Mouse (Mus musculus): ENCODE measurements around the gene Nfya. TPM values are rescaled to one million over a fixed set of nuclear protein-coding genes. Genes with fewer than 3 reads are reported as not detected.

Nfya gene
- total and polyA plus RNA-seq, 3 experiments: 56.9 to 97.8 TPM; not detected in 1

DNA sequence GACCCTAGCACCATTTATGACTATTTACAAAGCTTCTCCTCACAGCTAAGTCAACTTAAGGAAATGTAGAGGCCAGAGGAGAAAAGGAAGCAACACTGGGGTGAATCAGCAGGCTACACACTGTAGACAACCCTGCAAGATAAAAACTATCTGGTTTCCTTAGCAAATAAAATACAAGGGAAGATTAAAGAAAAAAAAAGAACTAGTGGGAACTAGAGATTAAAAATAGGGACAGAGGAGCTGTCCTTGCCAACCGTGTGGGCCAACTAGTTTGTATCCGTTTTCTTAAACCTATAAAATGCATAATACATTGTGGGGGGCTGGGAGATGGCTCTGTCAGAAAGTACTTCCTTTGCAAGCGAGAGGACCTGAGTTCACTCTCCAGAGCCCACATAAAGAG lies 67.8 kb downstream of the Nfya start (continued):
- TF ChIP-seq UBTF (IDR thresholded peaks at IDR 0.05; ENCODE audit: borderline replicate concordance, insufficient read depth, low read depth, low read length): no peak
- TF ChIP-seq USF2 (IDR thresholded peaks at IDR 0.05; ENCODE audit: borderline replicate concordance in 1 of 2, insufficient read depth in 1 of 2, low read depth in 1 of 2, low read length in 2 of 2): no peak
- TF ChIP-seq E2F4 (IDR thresholded peaks at IDR 0.05; ENCODE audit: borderline replicate concordance, low read depth, low read length): no peak
- TF ChIP-seq ELF1 (IDR thresholded peaks at IDR 0.05; ENCODE audit: low read depth, low read length): no peak
- TF ChIP-seq USF1 (IDR thresholded peaks at IDR 0.05; ENCODE audit: low read depth, low read length): no peak
- TF ChIP-seq ZMIZ1 (IDR thresholded peaks at IDR 0.05; ENCODE audit: low read depth, low read length): no peak
- TF ChIP-seq EP300 (IDR thresholded peaks at IDR 0.05; ENCODE audit: low read depth in 1 of 2, low read length in 2 of 2): peak; percentile 94 to 95
- TF ChIP-seq GABPA (IDR thresholded peaks at IDR 0.05; ENCODE audit: low read depth, low read length): no peak
- peak; percentile 97 for TF ChIP-seq GATA1 (IDR thresholded peaks at IDR 0.05; ENCODE audit: low read depth, low read length)
- 0 out of 2 replicates have a peak, but pooled peaks have one; percentile 28 for TF ChIP-seq TBP (IDR thresholded peaks at IDR 0.05; ENCODE audit: low read depth, low read length)
- peak; percentile 47; the same call in 1 of the 2 replicates for TF ChIP-seq HCFC1 (IDR thresholded peaks at IDR 0.05; ENCODE audit: low read depth, low read length)

DNA sequence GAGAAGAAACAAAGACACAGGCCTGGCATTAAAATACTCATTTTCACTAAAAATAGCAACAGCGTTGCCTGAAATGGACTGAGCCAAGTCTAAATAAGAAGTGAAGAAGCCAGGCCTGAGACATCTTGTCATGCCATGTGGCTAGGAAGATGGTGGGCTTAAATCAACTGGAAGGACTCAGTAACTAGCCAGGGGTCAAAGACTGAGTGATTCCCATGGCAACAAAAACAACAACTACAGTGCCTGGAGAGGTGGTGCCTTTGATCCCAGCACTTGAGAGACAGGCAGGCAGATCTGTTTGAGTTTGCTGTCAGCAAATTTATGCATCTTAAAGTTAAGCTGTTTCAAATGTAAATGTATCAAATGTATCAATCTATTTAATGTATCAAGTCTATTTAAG lies 69.4 kb downstream of the Nfya start:
- H3K9me3 ChIP-seq (replicated peaks; ENCODE audit: insufficient read depth, low read length): no peaks in the 10 kb centered on the region
- no peaks in the 10 kb centered on the region for H3K79me2 ChIP-seq (ENCODE audit: control insufficient read depth, insufficient read depth, low read length, poor library complexity)
- no peak overlapping the region for H3K9ac ChIP-seq (ENCODE audit: control insufficient read depth, low read depth, low read length, poor library complexity, severe bottlenecking)
- no peak for DNase-seq (ENCODE audit: low read depth, low spot score)
- no peak overlapping the region for H3K27ac ChIP-seq (ENCODE audit: control insufficient read depth, low read depth, low read length)
- H3K27me3 ChIP-seq (ENCODE audit: control insufficient read depth in 1 of 2, insufficient read depth in 2 of 2, low read length in 2 of 2): no peaks in the 10 kb centered on the region
- H3K4me3 ChIP-seq (ENCODE audit: control insufficient read depth in 1 of 2, insufficient read depth in 1 of 2, low read depth in 2 of 2, low read length in 2 of 2): no peak overlapping the region
- no peak for TF ChIP-seq JUND (IDR thresholded peaks at IDR 0.05; ENCODE audit: low read depth, low read length)
- TF ChIP-seq TBP (IDR thresholded peaks at IDR 0.05; ENCODE audit: low read depth, low read length): no peak
- no peak for TF ChIP-seq MAFK (IDR thresholded peaks at IDR 0.05; ENCODE audit: borderline replicate concordance, low read depth, low read length)
- TF ChIP-seq UBTF (IDR thresholded peaks at IDR 0.05; ENCODE audit: borderline replicate concordance, insufficient read depth, low read depth, low read length): no peak
- no peak for TF ChIP-seq CTCF (IDR thresholded peaks at IDR 0.05 in 2 of 3, conservative IDR thresholded peaks at IDR 0.05 in 1 of 3; ENCODE audit: control insufficient read depth in 1 of 3, insufficient read depth in 1 of 3, low read depth in 2 of 3, low read length in 3 of 3, poor library complexity in 1 of 3, severe bottlenecking in 1 of 3)
- TF ChIP-seq NELFE (IDR thresholded peaks at IDR 0.05; ENCODE audit: low read depth, low read length): no peak
- TF ChIP-seq MAX (IDR thresholded peaks at IDR 0.05; ENCODE audit: low read length): no peak
- no peak for TF ChIP-seq ELF1 (IDR thresholded peaks at IDR 0.05; ENCODE audit: low read depth, low read length)
- no peak for TF ChIP-seq TAL1 (IDR thresholded peaks at IDR 0.05; ENCODE audit: low read length)
- no peak for TF ChIP-seq RAD21 (IDR thresholded peaks at IDR 0.05; ENCODE audit: low read depth, low read length)
- TF ChIP-seq ZNF384 (IDR thresholded peaks at IDR 0.05; ENCODE audit: low read depth, low read length): no peak
- TF ChIP-seq E2F4 (IDR thresholded peaks at IDR 0.05; ENCODE audit: borderline replicate concordance, low read depth, low read length): no peak
- H3K36me3 ChIP-seq (ENCODE audit: control insufficient read depth in 1 of 2, insufficient read depth in 2 of 2, low read length in 2 of 2): peaks cover 0 to 10% of the 10 kb centered on the region in 2 experiments; a peak in 2 of 4 replicates
- peaks cover 5 to 13% of the 10 kb centered on the region in 2 experiments for H3K4me1 ChIP-seq (ENCODE audit: control insufficient read depth in 1 of 2, insufficient read depth in 2 of 2, low read length in 2 of 2)

Other genes starting within 250 kb of the Nfya start
- not detected in 2 replicates for gene A530064D06Rik, start 242.6 kb downstream of the Nfya start, total RNA-seq (2012; rRNA removed)
- gene A530064D06Rik, start 242.6 kb downstream of the Nfya start, polyA plus RNA-seq (2012; ENCODE audit: insufficient read depth in 1 of 2, insufficient read length in 2 of 2, low read depth in 1 of 2, low replicate concordance in 2 of 2, missing spikeins in 1 of 2): not detected
- gene Trem1, start 177.1 kb downstream of the Nfya start, total RNA-seq (2012; rRNA removed): not detected in 2 replicates
- under 1 TPM in 1 of 2 experiments, not detected in 1; 0.06 TPM for gene Trem1, start 177.1 kb downstream of the Nfya start, polyA plus RNA-seq (2012; ENCODE audit: insufficient read depth in 1 of 2, insufficient read length in 2 of 2, low read depth in 1 of 2, low replicate concordance in 2 of 2, missing spikeins in 1 of 2)
- gene Trem3, start 162.1 kb downstream of the Nfya start, total RNA-seq (2012; rRNA removed): not detected in 2 replicates
- gene Trem3, start 162.1 kb downstream of the Nfya start, polyA plus RNA-seq (2012; ENCODE audit: insufficient read depth in 1 of 2, insufficient read length in 2 of 2, low read depth in 1 of 2, low replicate concordance in 2 of 2, missing spikeins in 1 of 2): not detected
- 0.35 and 0.56 TPM in 2 replicates for gene Treml4, start 145.6 kb downstream of the Nfya start, total RNA-seq (2012; rRNA removed)
- gene Treml4, start 145.6 kb downstream of the Nfya start, polyA plus RNA-seq (2012; ENCODE audit: insufficient read depth in 1 of 2, insufficient read length in 2 of 2, low read depth in 1 of 2, low replicate concordance in 2 of 2, missing spikeins in 1 of 2): 1 to 10 TPM in 1 of 2 experiments, not detected in 1; 1.4 TPM
- gene Treml2, start 110.4 kb downstream of the Nfya start, total RNA-seq (2012; rRNA removed): 21.5 and 27.7 TPM in 2 replicates
- 10 to 100 TPM in 1 of 2 experiments, not detected in 1; 52.7 TPM for gene Treml2, start 110.4 kb downstream of the Nfya start, polyA plus RNA-seq (2012; ENCODE audit: insufficient read depth in 1 of 2, insufficient read length in 2 of 2, low read depth in 1 of 2, low replicate concordance in 2 of 2, missing spikeins in 1 of 2)
- 0.13 and 0.19 TPM in 2 replicates for gene B430306N03Rik, start 93.8 kb downstream of the Nfya start, total RNA-seq (2012; rRNA removed)
- under 1 TPM in 1 of 2 experiments, not detected in 1; 0.68 TPM for gene B430306N03Rik, start 93.8 kb downstream of the Nfya start, polyA plus RNA-seq (2012; ENCODE audit: insufficient read depth in 1 of 2, insufficient read length in 2 of 2, low read depth in 1 of 2, low replicate concordance in 2 of 2, missing spikeins in 1 of 2)
- gene Trem2, start 63.5 kb downstream of the Nfya start, total RNA-seq (2012; rRNA removed): 0.04 and 0.26 TPM in 2 replicates
- under 1 TPM in 1 of 2 experiments, not detected in 1; 0.26 TPM for gene Trem2, start 63.5 kb downstream of the Nfya start, polyA plus RNA-seq (2012; ENCODE audit: insufficient read depth in 1 of 2, insufficient read length in 2 of 2, low read depth in 1 of 2, low replicate concordance in 2 of 2, missing spikeins in 1 of 2)
- gene Treml1, start 50.0 kb downstream of the Nfya start, total RNA-seq (2012; rRNA removed): 0.69 and 0.96 TPM in 2 replicates
- gene Treml1, start 50.0 kb downstream of the Nfya start, polyA plus RNA-seq (2012; ENCODE audit: insufficient read depth in 1 of 2, insufficient read length in 2 of 2, low read depth in 1 of 2, low replicate concordance in 2 of 2, missing spikeins in 1 of 2): 1 to 10 TPM in 1 of 2 experiments, not detected in 1; 1.7 TPM
- 21.2 and 21.5 TPM in 2 replicates for gene Oard1, start 108 bp upstream of the Nfya start, total RNA-seq (2012; rRNA removed)
- 10 to 100 TPM in 1 of 2 experiments, not detected in 1; 24.4 TPM for gene Oard1, start 108 bp upstream of the Nfya start, polyA plus RNA-seq (2012; ENCODE audit: insufficient read depth in 1 of 2, insufficient read length in 2 of 2, low read depth in 1 of 2, low replicate concordance in 2 of 2, missing spikeins in 1 of 2)
- gene Apobec2, start 23.0 kb upstream of the Nfya start, total RNA-seq (2012; rRNA removed): 0.19 and 0.23 TPM in 2 replicates
- gene Apobec2, start 23.0 kb upstream of the Nfya start, polyA plus RNA-seq (2012; ENCODE audit: insufficient read depth in 1 of 2, insufficient read length in 2 of 2, low read depth in 1 of 2, low replicate concordance in 2 of 2, missing spikeins in 1 of 2): under 1 TPM in 1 of 2 experiments, not detected in 1; 0.42 TPM
- 3.7 and 4.9 TPM in 2 replicates for gene Tspo2, start 41.6 kb upstream of the Nfya start, total RNA-seq (2012; rRNA removed)
- gene Tspo2, start 41.6 kb upstream of the Nfya start, polyA plus RNA-seq (2012; ENCODE audit: insufficient read depth in 1 of 2, insufficient read length in 2 of 2, low read depth in 1 of 2, low replicate concordance in 2 of 2, missing spikeins in 1 of 2): 10 to 100 TPM in 1 of 2 experiments, not detected in 1; 14.6 TPM
- gene Unc5cl, start 45.0 kb upstream of the Nfya start, total RNA-seq (2012; rRNA removed): 3.8 and 4.7 TPM in 2 replicates
- 1 to 10 TPM in 1 of 2 experiments, not detected in 1; 7.7 TPM for gene Unc5cl, start 45.0 kb upstream of the Nfya start, polyA plus RNA-seq (2012; ENCODE audit: insufficient read depth in 1 of 2, insufficient read length in 2 of 2, low read depth in 1 of 2, low replicate concordance in 2 of 2, missing spikeins in 1 of 2)